Mouse (Mus musculus): Measurements from ENCODE around the gene Hprt. TPM values are rescaled to one million over a fixed set of nuclear protein-coding genes. Genes with fewer than 3 reads are reported as not detected.

Gene Hprt
- 189 TPM for polyA plus RNA-seq (2015; fragmentation: Illumina TruSeq; extraction: RNeasy Lipid Tissue Mini Kit (QIAGEN cat#74804); ENCODE audit: insufficient read depth, low replicate concordance)

GRCm38 (mm10) chrX:52987905-52988783 is at the start of gene Hprt:
Gene Hprt (plus strand): TSS chrX:52988137.

Other genes with a start within 250 kb of the Hprt start
- 0.55 TPM for gene Ccdc160, start 196.9 kb upstream of the Hprt start, polyA plus RNA-seq (2015; fragmentation: Illumina TruSeq; extraction: RNeasy Lipid Tissue Mini Kit (QIAGEN cat#74804); ENCODE audit: insufficient read depth, low replicate concordance)
- 43.0 TPM for gene Phf6, start 75.9 kb upstream of the Hprt start, polyA plus RNA-seq (2015; fragmentation: Illumina TruSeq; extraction: RNeasy Lipid Tissue Mini Kit (QIAGEN cat#74804); ENCODE audit: insufficient read depth, low replicate concordance)